Mouse (Mus musculus): ENCODE results near the gene Plin5.
"Not testable (repeated sequence)": the region's sequence is repeated elsewhere in the genome, so short reads cannot be mapped to it uniquely, and the experiment has no call there.

The Plin5 gene

GRCm38 (mm10) chr17:56111021-56111420 is 6.4 kb downstream of the Plin5 start:
- in situ Hi-C loops (cut with MboI; ENCODE audit: low pct_unique_long_range_greater_than_20kb in 1 of 2, low sequenced_read_pairs in 2 of 2, unreplicated experiment in 1 of 2): no loop called here

DNA sequence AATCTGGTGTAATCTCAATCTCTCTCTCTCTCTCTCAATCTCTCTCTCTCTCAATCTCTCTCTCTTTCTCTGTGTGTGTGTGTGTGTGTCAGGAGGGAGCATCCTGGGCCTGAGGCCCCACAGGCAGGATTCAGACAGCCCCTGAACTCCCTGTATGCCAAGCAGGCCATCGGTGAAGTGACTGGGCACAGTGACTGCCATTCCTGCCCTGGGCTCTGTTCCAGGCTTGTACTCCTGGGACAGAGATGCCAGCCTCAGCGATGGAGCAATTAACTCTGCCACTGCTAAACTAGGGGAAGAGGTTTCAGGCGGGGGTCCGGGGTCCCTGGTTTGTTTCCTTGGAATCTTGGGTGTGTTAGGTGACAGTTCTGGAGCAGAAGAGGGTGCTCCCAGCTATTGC is 6.8 kb downstream of the Plin5 start:
- in situ Hi-C loops (cut with MboI; ENCODE audit: low pct_unique_long_range_greater_than_20kb in 1 of 2, low sequenced_read_pairs in 2 of 2, unreplicated experiment in 1 of 2): no loop called here

GRCm38 (mm10) chr17:56109219-56110051 is 8.0 kb downstream of the Plin5 start, which contains the start of gene Plin4:
TSS of gene Plin4 (minus strand) at chr17:56109803.
- in situ Hi-C loops (cut with MboI; ENCODE audit: low pct_unique_long_range_greater_than_20kb in 1 of 2, low sequenced_read_pairs in 2 of 2, unreplicated experiment in 1 of 2): no loop called here

GRCm38 (mm10) chr17:56108334-56109044 is 8.9 kb downstream of the Plin5 start:
- in situ Hi-C loops (cut with MboI; ENCODE audit: low pct_unique_long_range_greater_than_20kb in 1 of 2, low sequenced_read_pairs in 2 of 2, unreplicated experiment in 1 of 2): no loop called here

GRCm38 (mm10) chr17:56107736-56108135 is 9.7 kb downstream of the Plin5 start:
- in situ Hi-C loops (cut with MboI; ENCODE audit: low pct_unique_long_range_greater_than_20kb in 1 of 2, low sequenced_read_pairs in 2 of 2, unreplicated experiment in 1 of 2): no loop called here

GRCm38 (mm10) chr17:56106981-56107380 is 10.4 kb downstream of the Plin5 start:
- in situ Hi-C loops (cut with MboI; ENCODE audit: low pct_unique_long_range_greater_than_20kb in 1 of 2, low sequenced_read_pairs in 2 of 2, unreplicated experiment in 1 of 2): no loop called here

- in situ Hi-C loops (cut with MboI; ENCODE audit: low pct_unique_long_range_greater_than_20kb in 1 of 2, low sequenced_read_pairs in 2 of 2, unreplicated experiment in 1 of 2): not testable (repeated sequence)
Measured at GRCm38 (mm10) chr17:56106436-56106835, 11.0 kb downstream of the Plin5 start.

DNA sequence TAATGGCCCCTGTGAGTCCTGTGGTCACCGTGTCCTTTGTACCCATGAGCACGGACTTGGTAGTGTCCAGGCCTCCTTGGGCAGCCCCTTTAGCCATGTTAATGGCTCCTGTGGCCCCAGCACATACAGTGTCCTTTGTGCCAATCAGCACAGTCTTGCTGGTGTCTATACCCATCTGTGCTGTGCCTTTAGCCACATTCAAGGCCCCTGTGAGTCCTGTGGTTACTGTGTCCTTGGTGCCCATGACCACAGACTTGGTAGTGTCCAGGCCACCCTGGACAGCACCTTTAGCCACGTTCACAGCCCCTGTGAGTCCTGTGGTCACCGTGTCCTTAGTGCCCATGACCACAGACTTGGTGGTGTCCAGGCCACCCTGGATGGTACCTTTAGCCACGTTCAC is 12.6 kb downstream of the Plin5 start:
- in situ Hi-C loops (cut with MboI; ENCODE audit: low pct_unique_long_range_greater_than_20kb in 1 of 2, low sequenced_read_pairs in 2 of 2, unreplicated experiment in 1 of 2): not testable (repeated sequence)

DNA sequence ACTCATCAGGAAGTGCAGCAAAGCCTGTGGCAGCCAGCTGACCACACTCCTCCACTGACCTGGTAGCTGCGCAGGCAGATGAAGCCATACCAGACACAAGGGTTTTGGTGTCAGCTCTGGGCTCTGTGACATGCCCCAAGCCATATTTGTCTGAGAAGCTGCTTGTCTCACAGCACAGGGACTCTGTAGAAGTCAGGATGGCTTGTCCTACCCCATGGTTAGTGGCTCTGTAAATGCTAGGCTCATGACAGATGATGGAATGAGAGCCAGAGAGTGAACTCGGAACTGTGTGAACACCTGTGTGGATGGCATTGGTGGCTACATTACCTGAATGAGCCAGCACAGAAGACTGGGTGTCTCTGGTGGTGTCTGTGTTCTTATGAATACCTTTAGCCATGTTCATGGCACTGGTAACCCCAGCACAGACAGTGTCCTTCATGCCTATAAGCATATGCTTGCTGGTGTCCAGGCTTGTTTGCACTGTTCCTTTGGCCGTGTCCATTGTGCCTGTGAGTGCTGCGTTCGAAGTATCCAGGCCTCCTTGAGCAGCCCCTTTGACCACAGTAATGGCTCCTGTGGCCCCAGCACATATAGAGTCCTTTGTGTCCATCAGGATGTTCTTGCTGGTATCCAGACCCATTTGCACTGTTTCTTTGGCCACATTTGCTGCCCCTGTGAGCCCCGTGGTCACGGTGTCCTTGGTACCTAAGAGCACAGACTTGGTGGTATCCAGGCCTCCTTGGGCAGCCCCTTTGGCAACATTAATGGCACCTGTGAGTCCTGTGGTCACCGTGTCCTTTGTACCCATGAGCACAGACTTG is 13.7 kb downstream of the Plin5 start:
- in situ Hi-C loops (cut with MboI; ENCODE audit: low pct_unique_long_range_greater_than_20kb in 1 of 2, low sequenced_read_pairs in 2 of 2, unreplicated experiment in 1 of 2): no loop called here

- in situ Hi-C loops (cut with MboI; ENCODE audit: low pct_unique_long_range_greater_than_20kb in 1 of 2, low sequenced_read_pairs in 2 of 2, unreplicated experiment in 1 of 2): no loop called here
Measured at GRCm38 (mm10) chr17:56102927-56103326, 14.5 kb downstream of the Plin5 start.

DNA sequence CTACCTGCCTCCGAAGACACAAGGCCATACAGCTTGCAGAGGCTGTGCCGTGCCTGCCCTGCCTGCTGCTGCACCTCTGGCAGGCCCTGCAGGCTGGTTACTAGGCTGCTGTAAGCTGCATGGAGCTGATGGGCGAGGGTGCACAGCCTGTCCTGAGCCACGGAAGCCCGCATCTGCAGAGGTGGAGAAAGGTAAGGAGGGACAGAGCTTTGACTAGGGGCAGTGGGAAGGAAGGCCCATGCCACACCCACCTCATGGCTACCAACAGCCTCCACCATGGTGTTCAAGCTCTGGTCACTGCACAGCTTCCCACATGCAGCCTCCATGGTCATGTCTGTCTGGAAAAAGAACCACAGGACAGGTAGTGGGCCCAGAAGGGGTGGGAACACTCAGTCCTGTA is 15.2 kb downstream of the Plin5 start:
- in situ Hi-C loops (cut with MboI; ENCODE audit: low pct_unique_long_range_greater_than_20kb in 1 of 2, low sequenced_read_pairs in 2 of 2, unreplicated experiment in 1 of 2): no loop called here

GRCm38 (mm10) chr17:56100811-56101210 is 16.6 kb downstream of the Plin5 start:
- in situ Hi-C loops (cut with MboI; ENCODE audit: low pct_unique_long_range_greater_than_20kb in 1 of 2, low sequenced_read_pairs in 2 of 2, unreplicated experiment in 1 of 2): no loop called here

DNA sequence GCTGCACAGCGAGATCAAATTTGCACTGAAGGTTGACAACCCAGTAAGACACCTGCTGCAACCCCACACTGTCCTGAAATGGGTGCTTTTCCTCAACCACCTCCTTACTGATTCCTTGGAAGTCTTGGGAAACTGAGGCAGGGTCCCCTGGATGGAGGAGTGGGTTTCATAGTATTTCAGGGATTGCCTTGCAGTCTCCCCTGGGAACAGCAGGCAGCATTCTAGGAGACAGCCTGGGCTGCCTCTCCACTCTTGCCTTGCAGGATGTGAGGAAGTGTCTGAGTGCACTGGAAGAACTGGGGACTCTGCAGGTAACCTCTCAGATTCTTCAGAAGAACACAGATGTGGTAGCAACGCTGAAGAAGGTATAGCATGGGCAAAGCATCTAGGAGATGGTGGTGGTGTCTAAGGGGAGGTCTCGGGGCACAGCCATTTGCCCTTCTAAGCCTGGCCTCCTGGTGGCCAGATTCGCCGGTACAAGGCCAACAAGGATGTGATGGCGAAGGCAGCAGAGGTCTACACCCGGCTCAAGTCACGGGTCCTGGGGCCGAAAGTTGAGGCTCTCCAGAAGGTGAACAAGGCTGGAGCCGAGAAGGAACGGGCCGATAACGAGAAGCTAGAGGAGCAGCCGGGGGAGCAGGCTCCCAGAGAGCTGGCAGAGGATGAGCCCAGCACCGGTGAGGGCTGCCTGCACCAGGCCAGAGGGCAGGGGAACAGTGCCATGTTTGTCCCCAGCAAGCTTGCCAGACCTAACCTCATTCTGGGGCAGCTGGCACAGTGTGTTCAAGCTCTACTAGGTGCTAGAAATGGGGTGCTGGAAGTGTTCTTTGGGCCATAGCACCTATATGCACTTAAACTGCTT is 18.5 kb downstream of the Plin5 start:
- in situ Hi-C loops (cut with MboI; ENCODE audit: low pct_unique_long_range_greater_than_20kb in 1 of 2, low sequenced_read_pairs in 2 of 2, unreplicated experiment in 1 of 2): no loop called here

- in situ Hi-C loops (cut with MboI; ENCODE audit: low pct_unique_long_range_greater_than_20kb in 1 of 2, low sequenced_read_pairs in 2 of 2, unreplicated experiment in 1 of 2): no loop called here
Measured at GRCm38 (mm10) chr17:56098180-56098579, 19.2 kb downstream of the Plin5 start.

GRCm38 (mm10) chr17:56096883-56097282 is 20.5 kb downstream of the Plin5 start:
- in situ Hi-C loops (cut with MboI; ENCODE audit: low pct_unique_long_range_greater_than_20kb in 1 of 2, low sequenced_read_pairs in 2 of 2, unreplicated experiment in 1 of 2): no loop called here

DNA sequence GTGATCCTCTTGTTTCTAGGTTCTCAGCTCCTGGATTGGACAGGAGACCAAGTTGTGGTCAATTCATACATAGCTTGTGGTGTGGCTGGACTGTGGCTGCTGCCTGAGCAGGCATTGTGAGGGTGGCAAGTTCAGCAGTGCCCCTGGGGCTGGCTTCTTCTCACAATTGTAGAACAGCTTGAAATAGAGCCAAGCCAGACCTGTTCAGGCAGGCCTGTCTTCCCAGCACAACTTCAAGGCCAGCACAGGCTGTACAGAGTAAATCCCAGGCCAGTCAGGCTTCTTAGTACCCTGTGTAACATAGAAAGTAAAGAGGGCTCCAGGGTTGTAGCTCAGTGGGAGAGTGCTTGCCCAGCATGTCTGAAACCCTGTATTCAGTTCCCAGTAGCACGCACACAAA is 24.6 kb downstream of the Plin5 start:
- in situ Hi-C loops (cut with MboI; ENCODE audit: low pct_unique_long_range_greater_than_20kb in 1 of 2, low sequenced_read_pairs in 2 of 2, unreplicated experiment in 1 of 2): no loop called here

DNA sequence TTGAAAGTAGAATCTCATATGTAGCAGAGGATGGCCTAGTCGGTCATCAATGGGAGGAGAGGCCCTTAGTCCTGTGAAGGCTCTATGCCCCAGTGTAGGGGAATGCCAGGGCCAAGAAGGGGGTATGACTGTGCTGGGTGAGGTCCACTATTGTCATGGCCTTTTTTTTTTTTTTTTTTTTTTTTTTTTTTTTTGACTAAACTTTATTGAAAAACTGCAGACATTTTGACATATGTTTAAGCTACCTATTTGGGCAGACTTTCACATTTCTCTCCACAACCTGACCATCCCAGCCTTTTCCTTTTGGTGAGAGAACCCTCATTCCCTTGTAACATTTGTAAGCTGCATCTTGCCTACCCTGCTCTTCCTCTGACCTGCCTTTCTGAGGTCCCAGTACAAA is 25.1 kb downstream of the Plin5 start:
- in situ Hi-C loops (cut with MboI; ENCODE audit: low pct_unique_long_range_greater_than_20kb in 1 of 2, low sequenced_read_pairs in 2 of 2, unreplicated experiment in 1 of 2): no loop called here
